Mouse (Mus musculus) embryonic fibroblast, embryonic 13.5 days (primary cell): ENCODE measurements around the gene Atg4c.

Source experiments
- CTCF ChIP-seq: IDR thresholded peaks from 2 replicates; pipeline ENCODE4 v1.5.1; 2011; ENCODE audit warnings: mild to moderate bottlenecking, control low read depth, low read length, moderate library complexity, borderline replicate concordance; ENCODE audit not compliant: insufficient read depth
- POLR2A ChIP-seq: IDR thresholded peaks from 2 replicates; pipeline ENCODE4 v1.6.1; 2011; ENCODE audit warnings: low read depth, mild to moderate bottlenecking, control low read depth, low read length, moderate library complexity

DNA sequence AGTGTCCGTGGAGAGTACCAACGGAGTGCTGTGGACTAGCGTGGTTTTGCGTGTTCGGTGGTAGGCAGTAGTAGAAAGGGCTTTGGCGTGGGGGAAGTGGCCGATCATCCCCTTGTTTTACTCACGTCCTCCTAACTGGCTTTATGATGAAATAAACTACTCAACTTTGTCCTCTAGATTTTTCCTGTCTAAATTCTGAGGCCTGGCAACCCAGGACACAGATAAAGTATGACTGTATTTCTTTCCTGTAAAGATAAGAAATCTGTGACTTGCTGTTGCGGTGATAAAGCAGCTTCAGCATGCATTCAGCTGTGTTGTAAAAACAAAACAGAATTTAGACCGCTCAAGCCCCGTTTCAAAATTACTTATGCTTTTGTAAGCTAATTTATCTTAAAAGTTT lies 59.2 kb downstream of the Atg4c start:
- TF ChIP-seq CTCF (no peak), POLR2A (no peak)
